Mouse (Mus musculus) midbrain, postnatal 0 days (tissue): ENCODE measurements at regions not wholly inside any gene's neighbourhood (a gene's known extent, or its start where the extent isn't known, plus 50 kb on each side); places are given as distances from the start of the nearest gene placed in this dataset.

Source experiments
- ATAC-seq: fragments of 200-750 bp; cut with Nextera tagmentation; 2 replicates; pipeline ENCODE4 v1.8.0; 2017; ENCODE audit warnings: moderate number of reproducible peaks, mild to moderate bottlenecking, moderate TSS enrichment, moderate library complexity; ENCODE audit not compliant: low FRiP score
- DNase-seq: peaks from one replicate; pipeline ENCODE4 v3.0.0-alpha.2; 2015; ENCODE audit warnings: low spot score
- H3K27ac ChIP-seq: fragments of 300-500 bp; sonication (generic); 2 replicates; pipeline ENCODE4 v1.5.1; 2014; ENCODE audit warnings: low read depth, mild to moderate bottlenecking, low read length, mixed read lengths
- H3K27me3 ChIP-seq: fragments of 300-500 bp; sonication (generic); 2 replicates; pipeline ENCODE4 v1.6.1; 2014; ENCODE audit warnings: low read length, control low read depth, mixed read lengths; ENCODE audit not compliant: insufficient read depth
- H3K36me3 ChIP-seq: fragments of 300-500 bp; sonication (generic); 2 replicates; pipeline ENCODE4 v1.6.1; 2014; ENCODE audit warnings: low read length, control low read depth, mixed read lengths; ENCODE audit not compliant: insufficient read depth
- H3K4me1 ChIP-seq: fragments of 300-500 bp; sonication (generic); 2 replicates; pipeline ENCODE4 v1.6.1; 2014; ENCODE audit warnings: mild to moderate bottlenecking, control low read depth, antibody characterized with exemption, low read length, mixed read lengths; ENCODE audit not compliant: insufficient read depth
- H3K4me2 ChIP-seq: fragments of 300-500 bp; sonication (generic); 2 replicates; pipeline ENCODE4 v1.6.1; 2014; ENCODE audit warnings: low read depth, mild to moderate bottlenecking, low read length, mixed read lengths; ENCODE audit not compliant: poor library complexity, severe bottlenecking
- H3K4me3 ChIP-seq: fragments of 300-500 bp; sonication (generic); 2 replicates; pipeline ENCODE4 v1.5.1; 2014; ENCODE audit warnings: low read depth, mild to moderate bottlenecking, low read length, moderate library complexity
- H3K9ac ChIP-seq: fragments of 300-500 bp; sonication (generic); replicated peaks from 2 replicates; pipeline ENCODE4 v1.6.1; 2014; ENCODE audit warnings: mild to moderate bottlenecking, low read length, moderate library complexity, mixed read lengths; ENCODE audit not compliant: poor library complexity, severe bottlenecking
- H3K9me3 ChIP-seq: fragments of 300-500 bp; sonication (generic); 2 replicates; pipeline ENCODE4 v1.6.1; 2016; ENCODE audit warnings: low read length, control low read depth
- CTCF ChIP-seq: IDR thresholded peaks from 2 replicates; pipeline ENCODE4 v1.5.1; 2016; ENCODE audit warnings: antibody characterized with exemption, mild to moderate bottlenecking
- WGBS: fragments of 180-500 bp; shearing (Covaris S2); extraction: QIAGEN DNeasy Blood & Tissue Kit; methylation state at CpG from one replicate; pipeline ENCODE4 v1.1.7; 2014; 5-methylcytosine and 5-hydroxymethylcytosine counted together

DNA sequence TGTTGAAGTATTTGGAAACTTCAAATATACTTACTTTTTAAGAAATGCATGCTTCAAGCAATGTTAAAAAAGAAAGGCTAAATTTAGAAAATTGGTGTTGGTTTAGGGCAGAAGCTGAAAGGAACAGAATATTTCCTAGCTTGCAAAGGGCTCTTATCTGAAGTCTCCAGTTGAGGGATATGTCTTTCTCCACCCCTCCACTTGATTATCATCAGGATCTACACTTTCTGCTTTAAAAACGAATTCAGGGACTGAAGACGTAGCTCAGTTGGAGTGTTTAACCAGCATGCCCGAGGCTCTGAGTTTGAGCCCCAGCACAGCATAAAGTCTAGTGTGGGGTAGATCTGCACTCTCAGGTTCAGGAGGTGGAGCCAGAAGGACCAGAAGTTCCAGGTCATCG, 144.9 kb upstream of the Syt6 start:
- ATAC-seq (no peak), DNase-seq (no peak)
- H3K27ac ChIP-seq: no peak overlapping the region
- no peak for TF ChIP-seq CTCF
- no peaks in the 10 kb centered on the region for H3K9me3 ChIP-seq
- H3K27me3 ChIP-seq: no peaks in the 10 kb centered on the region
- H3K4me1 ChIP-seq: no peaks in the 10 kb centered on the region
- no peak overlapping the region for H3K4me3 ChIP-seq
- 83% methylated on average over 4 of the region's 4 CpGs for WGBS
- no peaks in the 10 kb centered on the region for H3K36me3 ChIP-seq
- H3K9ac ChIP-seq: no peak overlapping the region
- H3K4me2 ChIP-seq: no peak overlapping the region

DNA sequence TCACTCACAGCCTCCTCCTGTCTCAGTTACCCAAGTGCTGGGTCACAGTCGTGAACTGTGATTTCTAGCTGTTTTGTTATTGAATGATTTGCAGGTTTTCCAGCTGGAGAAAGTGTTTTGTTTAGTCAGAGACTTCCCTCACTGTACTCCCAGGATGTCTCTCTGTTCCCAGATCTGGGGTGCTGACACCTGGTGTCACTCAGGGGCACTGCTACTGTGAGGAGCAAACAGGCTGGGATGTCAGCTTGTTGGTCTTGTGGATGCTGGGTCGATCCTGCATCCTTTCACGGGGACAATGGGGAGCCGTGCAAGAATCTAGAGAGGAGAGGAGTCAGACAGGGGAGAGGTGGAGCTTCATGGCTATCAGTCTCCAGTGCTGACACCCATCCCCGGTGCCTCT, 142.8 kb upstream of the Syt6 start:
- H3K27me3 ChIP-seq: no peaks in the 10 kb centered on the region
- 47% methylated on average over 5 of the region's 5 CpGs for WGBS
- no peak overlapping the region for H3K4me2 ChIP-seq
- no peaks in the 10 kb centered on the region for H3K9me3 ChIP-seq
- peak; percentile 48 for TF ChIP-seq CTCF
- no peak for DNase-seq
- no peak overlapping the region for H3K27ac ChIP-seq
- no peaks in the 10 kb centered on the region for H3K36me3 ChIP-seq
- no peak overlapping the region for H3K9ac ChIP-seq
- H3K4me1 ChIP-seq: no peaks in the 10 kb centered on the region
- no peak for ATAC-seq
- H3K4me3 ChIP-seq: no peak overlapping the region

DNA sequence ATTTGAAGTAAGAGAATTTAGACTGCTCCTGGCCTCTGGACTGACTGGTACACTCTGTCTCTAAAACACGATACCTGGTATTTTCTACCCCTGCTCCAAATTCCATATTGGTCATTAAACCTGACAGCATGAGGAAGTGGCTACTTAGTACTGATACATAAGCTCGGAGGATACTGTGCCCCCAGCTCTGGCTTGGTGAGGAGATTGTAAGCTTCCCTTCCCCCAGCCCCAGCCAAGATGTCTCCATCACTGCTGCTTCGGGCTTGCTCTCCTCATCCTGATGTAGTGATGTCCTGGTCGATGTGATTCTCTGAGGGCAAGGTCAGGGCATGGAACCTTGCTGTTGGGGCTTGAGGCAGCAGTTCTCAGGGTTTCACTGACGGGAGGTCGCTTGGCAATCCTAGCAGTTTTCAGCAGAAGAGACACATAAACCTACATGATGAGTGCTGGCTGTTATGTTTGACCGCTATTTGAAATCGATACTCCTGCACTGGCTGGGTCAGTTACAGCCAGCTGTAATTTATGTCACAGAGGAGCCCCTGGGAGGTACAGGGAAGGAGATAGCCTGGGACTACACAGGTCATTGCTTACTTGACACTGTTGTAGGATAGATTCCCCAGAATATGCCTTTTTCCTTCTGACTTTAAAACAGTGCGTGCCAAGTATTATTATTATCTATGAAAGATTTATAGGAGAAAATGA, 138.0 kb upstream of the Syt6 start:
- WGBS: 89% methylated on average over 9 of the region's 9 CpGs
- ATAC-seq (no peak), DNase-seq (no peak)
- H3K9me3 ChIP-seq: no peaks in the 10 kb centered on the region
- no peak overlapping the region for H3K4me2 ChIP-seq
- H3K36me3 ChIP-seq: no peaks in the 10 kb centered on the region
- H3K4me1 ChIP-seq: no peaks in the 10 kb centered on the region
- H3K9ac ChIP-seq: no peak overlapping the region
- no peak for TF ChIP-seq CTCF
- H3K4me3 ChIP-seq: no peak overlapping the region
- H3K27me3 ChIP-seq: no peaks in the 10 kb centered on the region
- H3K27ac ChIP-seq: no peak overlapping the region

DNA sequence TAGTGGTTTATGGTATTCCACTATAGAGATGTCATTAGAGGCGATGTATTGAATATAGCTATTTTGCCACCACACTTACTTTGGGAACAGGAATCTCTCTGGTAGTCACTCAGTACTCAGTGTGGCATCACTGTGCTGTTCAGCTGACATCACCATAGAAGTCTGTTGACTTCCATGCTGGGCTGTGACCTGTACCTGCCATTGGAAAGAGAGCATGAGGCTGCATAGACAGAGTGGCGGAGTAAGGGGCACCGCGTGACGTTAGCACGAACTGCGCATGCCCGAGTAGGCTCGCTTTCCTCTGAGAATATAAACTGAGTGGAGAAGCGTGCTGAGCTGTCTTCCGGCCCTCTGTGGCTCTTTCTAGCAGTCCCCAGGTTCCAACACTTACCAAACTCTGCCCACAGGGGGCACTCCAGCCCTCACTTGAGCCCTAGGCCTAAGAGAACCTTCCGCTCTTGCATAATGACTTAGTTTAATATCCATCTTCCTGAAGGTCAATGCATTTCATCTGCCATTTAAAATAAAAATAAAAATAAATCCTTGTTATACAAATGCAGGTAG, 136.2 kb upstream of the Syt6 start:
- no peak overlapping the region for H3K9ac ChIP-seq
- H3K4me3 ChIP-seq: no peak overlapping the region
- TF ChIP-seq CTCF: peak; percentile 55
- 47% methylated on average over 12 of the region's 12 CpGs for WGBS
- no peaks in the 10 kb centered on the region for H3K9me3 ChIP-seq
- DNase-seq: peak; percentile 63
- no peak overlapping the region for H3K4me2 ChIP-seq
- no peak overlapping the region for H3K27ac ChIP-seq
- peak; percentile 10; the same call in 1 of the 2 replicates for ATAC-seq
- no peaks in the 10 kb centered on the region for H3K27me3 ChIP-seq
- no peaks in the 10 kb centered on the region for H3K36me3 ChIP-seq
- H3K4me1 ChIP-seq: no peaks in the 10 kb centered on the region

DNA sequence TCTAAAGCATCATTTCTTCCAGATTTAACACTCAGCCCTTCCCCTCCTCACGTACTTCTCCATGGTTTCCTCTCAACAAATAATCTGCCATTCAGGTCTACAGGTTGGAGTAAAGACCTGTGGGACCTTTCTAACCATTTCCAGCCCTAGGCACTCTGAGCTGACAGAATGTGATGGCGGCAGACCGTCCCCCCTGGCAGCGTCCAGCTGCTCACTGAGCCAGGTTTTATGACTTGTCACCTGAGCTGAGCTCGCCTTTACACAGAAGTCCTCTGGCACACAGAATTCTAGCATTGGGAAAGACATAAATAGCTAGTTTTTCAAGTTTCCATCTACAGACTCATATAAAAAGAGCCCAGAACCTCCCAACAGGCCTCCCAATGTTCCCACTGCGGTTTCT, 131.8 kb upstream of the Syt6 start:
- Histone ChIP-seq H3K4me2 (no peak overlapping the region), H3K27ac (no peak overlapping the region), H3K4me1 (no peaks in the 10 kb centered on the region), H3K9ac (no peak overlapping the region), H3K9me3 (no peaks in the 10 kb centered on the region), H3K27me3 (no peaks in the 10 kb centered on the region), H3K4me3 (no peak overlapping the region), H3K36me3 (no peaks in the 10 kb centered on the region)
- ATAC-seq (no peak), DNase-seq (no peak)
- TF ChIP-seq CTCF: no peak
- WGBS: 88% methylated on average over 6 of the region's 6 CpGs

DNA sequence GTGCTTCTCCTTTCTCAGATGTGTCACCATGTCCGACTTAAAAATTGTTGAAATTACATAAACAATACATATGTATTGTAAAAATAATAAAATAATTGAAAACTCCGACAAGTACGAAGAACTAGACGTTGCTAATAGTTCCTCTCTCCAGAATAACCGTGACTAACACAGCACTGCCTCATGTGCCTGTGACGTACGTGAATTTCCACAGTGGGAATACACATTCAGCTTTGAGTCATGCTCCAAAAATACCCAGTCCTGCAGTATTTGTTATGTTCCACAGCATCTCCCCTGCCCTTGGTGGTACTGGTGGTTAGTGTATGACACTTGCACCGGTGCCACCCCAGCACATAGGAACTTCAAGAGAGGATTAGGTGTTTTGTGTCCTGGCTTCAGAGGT, 129.2 kb upstream of the Syt6 start:
- ATAC-seq (no peak), DNase-seq (no peak)
- Histone ChIP-seq H3K36me3 (no peaks in the 10 kb centered on the region), H3K9ac (no peak overlapping the region), H3K27me3 (no peaks in the 10 kb centered on the region), H3K4me3 (no peak overlapping the region), H3K4me1 (no peaks in the 10 kb centered on the region), H3K27ac (no peak overlapping the region), H3K4me2 (no peak overlapping the region), H3K9me3 (no peaks in the 10 kb centered on the region)
- TF ChIP-seq CTCF: no peak
- WGBS: 87% methylated on average over 8 of the region's 8 CpGs
